Mouse (Mus musculus): ENCODE measurements around the gene Olfr1211. TPM values are rescaled to one million over a fixed set of nuclear protein-coding genes. Genes with fewer than 3 reads are reported as not detected.

Gene Olfr1211
- not detected in 2 replicates for polyA plus RNA-seq (2015; fragmentation: Nextera tagmentation; extraction: Ambion mirVana)

- ATAC-seq, result no peak
- no peaks in the 10 kb centered on the region for H3K36me3 ChIP-seq (ENCODE audit: control insufficient read depth, insufficient read depth, low read length)
- 94% methylated on average over 1 of the region's 1 CpGs for WGBS
These were observed at the start of gene Olfr1211 for GRCm38 (mm10) chr2:88938011-88938410. Gene Olfr1211 (minus strand): TSS chr2:88938111.

GRCm38 (mm10) chr2:88980181-88980580, 42.3 kb upstream of the Olfr1211 start, which contains the start of gene Gm13762:
Gene Gm13762 (minus strand): TSS chr2:88980281.
- H3K27ac ChIP-seq (ENCODE audit: low read length), result no peak within 1 kb of the TSS
- no peak within 1 kb of the TSS for H3K4me2 ChIP-seq (ENCODE audit: low read depth, low read length)
- H3K9me3 ChIP-seq (ENCODE audit: control insufficient read depth, low read length), result no peaks in the 10 kb centered on the region
- ATAC-seq, result no peak
- no peaks in the 10 kb centered on the region for H3K4me1 ChIP-seq (ENCODE audit: control insufficient read depth, insufficient read depth, low read length)
- no peak within 1 kb of the TSS for H3K9ac ChIP-seq (ENCODE audit: low read depth, low read length)
- H3K36me3 ChIP-seq (ENCODE audit: control insufficient read depth, insufficient read depth, low read length), result no peaks in the 10 kb centered on the region
- 91% methylated on average over 1 of the region's 1 CpGs for WGBS
- no peak within 1 kb of the TSS for H3K4me3 ChIP-seq (ENCODE audit: low read length)
- no peaks in the 10 kb centered on the region for H3K27me3 ChIP-seq (replicated peaks; ENCODE audit: control insufficient read depth, insufficient read depth, low read length)

More at GRCm38 (mm10) chr2:88938011-88938410, at the start of gene Olfr1211:
- Histone ChIP-seq H3K9me3 (ENCODE audit: control insufficient read depth, low read length) (no peaks in the 10 kb centered on the region), H3K4me2 (ENCODE audit: low read depth, low read length) (no peak within 1 kb of the TSS), H3K27ac (ENCODE audit: low read length) (no peak within 1 kb of the TSS), H3K4me3 (ENCODE audit: low read length) (no peak within 1 kb of the TSS), H3K4me1 (ENCODE audit: control insufficient read depth, insufficient read depth, low read length) (no peaks in the 10 kb centered on the region), H3K9ac (ENCODE audit: low read depth, low read length) (no peak within 1 kb of the TSS), H3K27me3 (replicated peaks; ENCODE audit: control insufficient read depth, insufficient read depth, low read length) (no peaks in the 10 kb centered on the region)

- Histone ChIP-seq H3K4me1 (ENCODE audit: control insufficient read depth, insufficient read depth, low read length) (no peaks in the 10 kb centered on the region), H3K4me2 (ENCODE audit: low read depth, low read length) (no peak within 1 kb of the TSS), H3K9ac (ENCODE audit: low read depth, low read length) (no peak within 1 kb of the TSS), H3K27ac (ENCODE audit: low read length) (no peak within 1 kb of the TSS), H3K9me3 (ENCODE audit: control insufficient read depth, low read length) (no peaks in the 10 kb centered on the region), H3K4me3 (ENCODE audit: low read length) (no peak within 1 kb of the TSS), H3K27me3 (replicated peaks; ENCODE audit: control insufficient read depth, insufficient read depth, low read length) (no peaks in the 10 kb centered on the region), H3K36me3 (ENCODE audit: control insufficient read depth, insufficient read depth, low read length) (no peaks in the 10 kb centered on the region)
- ATAC-seq, result no peak
These were observed 15.8 kb upstream of the Olfr1211 start, which contains the start of gene Olfr1212 for GRCm38 (mm10) chr2:88953669-88954068. Gene Olfr1212 (plus strand): TSS chr2:88953969.

- Histone ChIP-seq H3K27me3 (replicated peaks; ENCODE audit: control insufficient read depth, insufficient read depth, low read length) (no peaks in the 10 kb centered on the region), H3K4me2 (ENCODE audit: low read depth, low read length) (no peak within 1 kb of the TSS), H3K36me3 (ENCODE audit: control insufficient read depth, insufficient read depth, low read length) (no peaks in the 10 kb centered on the region), H3K9ac (ENCODE audit: low read depth, low read length) (no peak within 1 kb of the TSS), H3K4me3 (ENCODE audit: low read length) (no peak within 1 kb of the TSS), H3K27ac (ENCODE audit: low read length) (no peak within 1 kb of the TSS), H3K9me3 (ENCODE audit: control insufficient read depth, low read length) (no peaks in the 10 kb centered on the region), H3K4me1 (ENCODE audit: control insufficient read depth, insufficient read depth, low read length) (no peaks in the 10 kb centered on the region)
- ATAC-seq, result no peak
- 90% methylated on average over 3 of the region's 3 CpGs for WGBS
These were observed 22.9 kb downstream of the Olfr1211 start, which contains the start of gene Olfr1209 for GRCm38 (mm10) chr2:88915057-88915456. Gene Olfr1209 (minus strand): TSS chr2:88915157.

GRCm38 (mm10) chr2:88902211-88902610, 35.7 kb downstream of the Olfr1211 start, which contains the start of gene Olfr1208:
Gene Olfr1208 (minus strand): TSS chr2:88902311.
- H3K9me3 ChIP-seq (ENCODE audit: control insufficient read depth, low read length), result no peaks in the 10 kb centered on the region
- H3K4me2 ChIP-seq (ENCODE audit: low read depth, low read length), result no peak within 1 kb of the TSS
- no peaks in the 10 kb centered on the region for H3K36me3 ChIP-seq (ENCODE audit: control insufficient read depth, insufficient read depth, low read length)
- ATAC-seq, result no peak
- no peaks in the 10 kb centered on the region for H3K27me3 ChIP-seq (replicated peaks; ENCODE audit: control insufficient read depth, insufficient read depth, low read length)
- no peak within 1 kb of the TSS for H3K27ac ChIP-seq (ENCODE audit: low read length)
- H3K4me3 ChIP-seq (ENCODE audit: low read length), result no peak within 1 kb of the TSS
- H3K4me1 ChIP-seq (ENCODE audit: control insufficient read depth, insufficient read depth, low read length), result no peaks in the 10 kb centered on the region
- no peak within 1 kb of the TSS for H3K9ac ChIP-seq (ENCODE audit: low read depth, low read length)

Other genes with a start within 250 kb of the Olfr1211 start
- not detected in 2 replicates for gene Olfr1195, start 248.9 kb downstream of the Olfr1211 start, polyA plus RNA-seq (2015; fragmentation: Nextera tagmentation; extraction: Ambion mirVana)
- not detected in 2 replicates for gene Olfr1196, start 233.5 kb downstream of the Olfr1211 start, polyA plus RNA-seq (2015; fragmentation: Nextera tagmentation; extraction: Ambion mirVana)
- gene Olfr1197, start 205.7 kb downstream of the Olfr1211 start, polyA plus RNA-seq (2015; fragmentation: Nextera tagmentation; extraction: Ambion mirVana), result not detected in 2 replicates
- gene Olfr1198, start 186.7 kb downstream of the Olfr1211 start, polyA plus RNA-seq (2015; fragmentation: Nextera tagmentation; extraction: Ambion mirVana), result not detected in 2 replicates
- gene Olfr1199, start 177.6 kb downstream of the Olfr1211 start, polyA plus RNA-seq (2015; fragmentation: Nextera tagmentation; extraction: Ambion mirVana), result not detected in 2 replicates
- gene Olfr1200, start 167.6 kb downstream of the Olfr1211 start, polyA plus RNA-seq (2015; fragmentation: Nextera tagmentation; extraction: Ambion mirVana), result not detected in 2 replicates
- gene Olfr1201, start 145.1 kb downstream of the Olfr1211 start, polyA plus RNA-seq (2015; fragmentation: Nextera tagmentation; extraction: Ambion mirVana), result not detected in 2 replicates
- gene Olfr1202, start 123.6 kb downstream of the Olfr1211 start, polyA plus RNA-seq (2015; fragmentation: Nextera tagmentation; extraction: Ambion mirVana), result not detected in 2 replicates
- gene Olfr1205, start 108.4 kb downstream of the Olfr1211 start, polyA plus RNA-seq (2015; fragmentation: Nextera tagmentation; extraction: Ambion mirVana), result not detected in 2 replicates
- gene Olfr1204, start 88.8 kb downstream of the Olfr1211 start, polyA plus RNA-seq (2015; fragmentation: Nextera tagmentation; extraction: Ambion mirVana), result not detected in 2 replicates
- not detected in 2 replicates for gene Olfr1206, start 74.9 kb downstream of the Olfr1211 start, polyA plus RNA-seq (2015; fragmentation: Nextera tagmentation; extraction: Ambion mirVana)
- gene Olfr1208, start 35.8 kb downstream of the Olfr1211 start, polyA plus RNA-seq (2015; fragmentation: Nextera tagmentation; extraction: Ambion mirVana), result not detected in 2 replicates
- not detected in 2 replicates for gene Olfr1209, start 23.0 kb downstream of the Olfr1211 start, polyA plus RNA-seq (2015; fragmentation: Nextera tagmentation; extraction: Ambion mirVana)
- gene Olfr1212, start 15.9 kb upstream of the Olfr1211 start, polyA plus RNA-seq (2015; fragmentation: Nextera tagmentation; extraction: Ambion mirVana), result not detected in 2 replicates
- not detected in 2 replicates for gene Gm13762, start 42.2 kb upstream of the Olfr1211 start, polyA plus RNA-seq (2015; fragmentation: Nextera tagmentation; extraction: Ambion mirVana)
- not detected in 2 replicates for gene Olfr1214, start 54.5 kb upstream of the Olfr1211 start, polyA plus RNA-seq (2015; fragmentation: Nextera tagmentation; extraction: Ambion mirVana)
- not detected in 2 replicates for gene Olfr1215, start 68.9 kb upstream of the Olfr1211 start, polyA plus RNA-seq (2015; fragmentation: Nextera tagmentation; extraction: Ambion mirVana)
- gene Olfr1216, start 80.2 kb upstream of the Olfr1211 start, polyA plus RNA-seq (2015; fragmentation: Nextera tagmentation; extraction: Ambion mirVana), result not detected in 2 replicates
- gene Olfr1217, start 94.0 kb upstream of the Olfr1211 start, polyA plus RNA-seq (2015; fragmentation: Nextera tagmentation; extraction: Ambion mirVana), result not detected in 2 replicates
- gene Olfr1218, start 123.1 kb upstream of the Olfr1211 start, polyA plus RNA-seq (2015; fragmentation: Nextera tagmentation; extraction: Ambion mirVana), result not detected in 2 replicates
- not detected in 2 replicates for gene Olfr1219, start 145.4 kb upstream of the Olfr1211 start, polyA plus RNA-seq (2015; fragmentation: Nextera tagmentation; extraction: Ambion mirVana)
- gene Olfr1220, start 168.7 kb upstream of the Olfr1211 start, polyA plus RNA-seq (2015; fragmentation: Nextera tagmentation; extraction: Ambion mirVana), result not detected in 2 replicates
- gene Olfr1221, start 179.2 kb upstream of the Olfr1211 start, polyA plus RNA-seq (2015; fragmentation: Nextera tagmentation; extraction: Ambion mirVana), result not detected in 2 replicates
- gene Olfr1222, start 194.9 kb upstream of the Olfr1211 start, polyA plus RNA-seq (2015; fragmentation: Nextera tagmentation; extraction: Ambion mirVana), result not detected in 2 replicates
- gene Olfr1223, start 213.4 kb upstream of the Olfr1211 start, polyA plus RNA-seq (2015; fragmentation: Nextera tagmentation; extraction: Ambion mirVana), result not detected in 2 replicates
- gene Olfr1224-ps1, start 226.0 kb upstream of the Olfr1211 start, polyA plus RNA-seq (2015; fragmentation: Nextera tagmentation; extraction: Ambion mirVana), result not detected in 2 replicates
- not detected in 2 replicates for gene Olfr1225, start 236.6 kb upstream of the Olfr1211 start, polyA plus RNA-seq (2015; fragmentation: Nextera tagmentation; extraction: Ambion mirVana)